Mouse (Mus musculus) kidney, postnatal 0 days (tissue): ENCODE data around the gene Nucb2. TPM values are rescaled to one million over a fixed set of nuclear protein-coding genes. Genes with fewer than 3 reads are reported as not detected.

ENCODE experiments used
- ATAC-seq: fragments of 200-750 bp; cut with Nextera tagmentation; replicated peaks from 2 replicates; pipeline ENCODE4 v1.8.0; 2017; ENCODE audit warnings: low read depth, moderate number of reproducible peaks, moderate TSS enrichment, moderate library complexity; ENCODE audit not compliant: low FRiP score
- DNase-seq: peaks from one replicate; pipeline ENCODE4 v3.0.0-alpha.2; 2016; ENCODE audit warnings: low spot score
- H3K27ac ChIP-seq: fragments of 300-500 bp; sonication (generic); 2 replicates; pipeline ENCODE4 v1.5.1; 2014; ENCODE audit warnings: mild to moderate bottlenecking
- H3K27me3 ChIP-seq: fragments of 300-500 bp; sonication (generic); 2 replicates; pipeline ENCODE4 v1.6.1; 2014; ENCODE audit warnings: low read length, mixed read lengths; ENCODE audit not compliant: insufficient read depth
- H3K36me3 ChIP-seq: fragments of 300-500 bp; sonication (generic); 2 replicates; pipeline ENCODE4 v1.6.1; 2014; ENCODE audit warnings: low read length, mixed read lengths; ENCODE audit not compliant: insufficient read depth
- H3K4me1 ChIP-seq: fragments of 300-500 bp; sonication (generic); replicated peaks from 2 replicates; pipeline ENCODE4 v1.6.1; 2014; ENCODE audit warnings: antibody characterized with exemption, low read length, mixed read lengths; ENCODE audit not compliant: insufficient read depth
- H3K4me2 ChIP-seq: fragments of 300-500 bp; sonication (generic); 2 replicates; pipeline ENCODE4 v1.6.1; 2014; ENCODE audit warnings: mild to moderate bottlenecking, low read length, moderate library complexity, mixed read lengths
- H3K4me3 ChIP-seq: fragments of 300-500 bp; sonication (generic); replicated peaks from 2 replicates; pipeline ENCODE4 v1.5.1; 2014; ENCODE audit warnings: low read depth, low read length
- H3K9ac ChIP-seq: fragments of 300-500 bp; sonication (generic); 2 replicates; pipeline ENCODE4 v1.6.1; 2014; ENCODE audit warnings: low read depth, low read length
- H3K9me3 ChIP-seq: fragments of 300-500 bp; sonication (generic); replicated peaks from 2 replicates; pipeline ENCODE4 v1.6.1; 2016; ENCODE audit warnings: low read length, inconsistent platforms, mixed read lengths
- CTCF ChIP-seq: IDR thresholded peaks from 2 replicates; pipeline ENCODE4 v1.5.1; 2016; ENCODE audit warnings: antibody characterized with exemption, low read depth, mild to moderate bottlenecking, moderate library complexity
- WGBS: fragments of 180-500 bp; shearing (Covaris S2); extraction: QIAGEN DNeasy Blood & Tissue Kit; methylation state at CpG from one replicate; pipeline ENCODE4 v1.1.7; 2014; 5-methylcytosine and 5-hydroxymethylcytosine counted together
- polyA plus RNA-seq: library from polyadenylated mRNA; unstranded; fragments of >200 nt; fragmentation: Nextera tagmentation; extraction: Ambion mirVana; gene quantifications from 2 replicates; pipeline ENCODE4 v1.2.1, GENCODE M21; 2015

Nucb2 gene
- 23.1 and 23.3 TPM in 2 replicates for polyA plus RNA-seq

GRCm38 (mm10) chr7:116503879-116504817 lies at the start of gene Nucb2:
Gene Nucb2, plus strand, starts transcription at chr7:116504369.
- Histone ChIP-seq H3K4me1 (no peaks in the 10 kb centered on the region), H3K9ac (peak within 1 kb of the TSS; percentile 84), H3K4me2 (peak within 1 kb of the TSS; percentile 78), H3K4me3 (peak within 1 kb of the TSS; percentile 80), H3K9me3 (no peaks in the 10 kb centered on the region), H3K27me3 (no peaks in the 10 kb centered on the region), H3K27ac (peak within 1 kb of the TSS; percentile 65; the same call in 1 of the 2 replicates), H3K36me3 (no peaks in the 10 kb centered on the region)
- WGBS = under 1% methylated on average over 50 of the region's 51 CpGs
- TF ChIP-seq CTCF = peak; percentile 26; the same call in 1 of the 2 replicates
- peak; percentile 99 for DNase-seq
- peak; percentile 100 for ATAC-seq

DNA sequence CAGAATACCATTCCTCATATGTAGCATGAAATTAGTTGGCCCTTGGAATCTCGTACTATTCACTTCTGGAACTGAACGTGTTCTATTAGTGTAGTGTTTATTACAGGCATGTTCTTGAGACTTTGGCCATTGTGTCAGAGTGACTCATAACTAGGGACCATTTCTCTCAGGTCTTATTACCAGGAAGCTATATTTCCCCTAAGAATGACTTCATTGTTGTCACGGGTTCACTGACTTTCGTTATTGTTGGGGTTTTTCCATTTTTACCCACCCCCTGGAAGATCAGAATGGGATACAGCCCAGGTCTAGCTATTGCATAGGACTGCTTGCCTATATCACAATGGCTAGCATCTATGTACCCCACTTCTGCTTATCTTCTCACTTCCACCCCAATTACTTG lies 47.2 kb upstream of the Nucb2 start:
- Histone ChIP-seq H3K4me3 (no peak overlapping the region), H3K9me3 (no peaks in the 10 kb centered on the region), H3K9ac (no peak overlapping the region), H3K27me3 (no peaks in the 10 kb centered on the region), H3K4me2 (no peak overlapping the region), H3K4me1 (no peaks in the 10 kb centered on the region), H3K27ac (no peak overlapping the region), H3K36me3 (no peaks in the 10 kb centered on the region)
- DNase-seq = peak; percentile 21
- ATAC-seq = no peak; the same call in 1 of the 2 replicates
- 67% methylated on average over 4 of the region's 4 CpGs for WGBS
- no peak for TF ChIP-seq CTCF

GRCm38 (mm10) chr7:116457391-116457790 lies 46.8 kb upstream of the Nucb2 start:
- no peak for TF ChIP-seq CTCF
- no peak for ATAC-seq
- DNase-seq = peak; percentile 67

DNA sequence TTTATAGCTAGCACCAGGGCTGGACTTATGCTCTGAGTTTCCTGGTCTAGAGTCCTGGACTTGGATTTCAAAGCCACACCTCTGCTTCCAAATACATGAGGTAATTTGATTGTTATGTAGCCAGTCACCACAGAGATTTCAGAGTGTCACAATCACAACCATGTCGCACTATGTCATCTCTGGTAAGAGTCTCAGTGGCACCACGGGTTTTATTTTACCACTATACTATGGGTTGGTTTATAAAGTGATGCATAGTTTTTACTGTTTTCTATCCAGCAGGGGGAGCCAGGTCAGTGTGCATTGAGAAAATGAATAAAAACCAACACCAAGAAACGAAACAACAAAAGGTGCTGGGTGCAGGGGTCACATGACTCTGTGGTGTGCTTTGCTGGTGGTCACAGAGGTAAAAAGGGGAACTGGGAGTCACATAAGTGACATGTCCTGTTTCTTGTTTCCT lies 45.2 kb upstream of the Nucb2 start:
- Histone ChIP-seq H3K9ac (no peak overlapping the region), H3K9me3 (no peaks in the 10 kb centered on the region), H3K4me1 (no peaks in the 10 kb centered on the region), H3K4me3 (no peak overlapping the region), H3K27me3 (no peaks in the 10 kb centered on the region), H3K4me2 (no peak overlapping the region), H3K36me3 (no peaks in the 10 kb centered on the region), H3K27ac (no peak overlapping the region)
- ATAC-seq = peak; percentile 40; the same call in 1 of the 2 replicates
- WGBS = 27% methylated on average over 3 of the region's 3 CpGs
- peak; percentile 64 for DNase-seq
- peak; percentile 86 for TF ChIP-seq CTCF

More at GRCm38 (mm10) chr7:116457391-116457790, 46.8 kb upstream of the Nucb2 start:
- no peak overlapping the region for H3K4me2 ChIP-seq
- H3K9me3 ChIP-seq = no peaks in the 10 kb centered on the region
- H3K4me1 ChIP-seq = no peaks in the 10 kb centered on the region
- no peaks in the 10 kb centered on the region for H3K27me3 ChIP-seq
- H3K36me3 ChIP-seq = no peaks in the 10 kb centered on the region
- no peak overlapping the region for H3K27ac ChIP-seq
- H3K4me3 ChIP-seq = no peak overlapping the region
- no peak overlapping the region for H3K9ac ChIP-seq
- WGBS = 70% methylated on average over 6 of the region's 6 CpGs

GRCm38 (mm10) chr7:116462114-116462513 lies 42.1 kb upstream of the Nucb2 start:
- H3K9ac ChIP-seq = no peak overlapping the region
- H3K4me2 ChIP-seq = no peak overlapping the region
- ATAC-seq (no peak), DNase-seq (no peak)
- WGBS = 56% methylated on average over 8 of the region's 8 CpGs
- H3K27ac ChIP-seq = no peak overlapping the region
- H3K4me3 ChIP-seq = no peak overlapping the region
- H3K36me3 ChIP-seq = no peaks in the 10 kb centered on the region
- H3K4me1 ChIP-seq = no peaks in the 10 kb centered on the region
- H3K27me3 ChIP-seq = no peaks in the 10 kb centered on the region
- TF ChIP-seq CTCF = no peak
- no peaks in the 10 kb centered on the region for H3K9me3 ChIP-seq

DNA sequence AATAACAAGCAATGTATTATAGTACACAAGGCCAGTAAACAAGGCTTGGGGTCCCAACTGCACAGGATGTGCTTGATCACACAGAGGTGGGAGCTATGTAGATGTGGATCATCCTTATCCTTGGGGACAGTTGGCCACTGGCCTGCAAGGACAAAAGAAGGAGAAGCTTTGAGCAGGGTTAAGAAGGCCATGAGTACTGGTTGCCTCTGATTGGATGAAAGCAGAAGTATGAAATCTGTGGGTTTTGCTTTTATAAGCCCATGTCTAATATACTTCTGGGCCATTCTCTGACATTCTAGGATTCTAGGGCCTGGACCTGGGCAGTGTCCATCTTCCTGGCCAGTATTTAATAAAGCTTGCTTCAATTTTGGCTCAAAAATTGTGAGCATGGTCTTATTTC lies 28.3 kb upstream of the Nucb2 start:
- no peak for TF ChIP-seq CTCF
- no peak for ATAC-seq

More for the DNA sequence above, 28.3 kb upstream of the Nucb2 start:
- no peak overlapping the region for H3K4me3 ChIP-seq
- no peak for DNase-seq
- no peak overlapping the region for H3K4me2 ChIP-seq
- no peaks in the 10 kb centered on the region for H3K36me3 ChIP-seq
- no peaks in the 10 kb centered on the region for H3K4me1 ChIP-seq
- no peak overlapping the region for H3K9ac ChIP-seq
- H3K9me3 ChIP-seq = no peaks in the 10 kb centered on the region
- no peaks in the 10 kb centered on the region for H3K27me3 ChIP-seq
- no peak overlapping the region for H3K27ac ChIP-seq
